Mouse (Mus musculus) liver, adult (tissue): ENCODE data around the gene Pipox.

Source experiments
- GATA4 ChIP-seq: IDR thresholded peaks from 2 replicates; pipeline ENCODE4 v1.6.1; 2014; ENCODE audit warnings: mild to moderate bottlenecking, low read length; ENCODE audit not compliant: insufficient replicate concordance

Gene Pipox

DNA sequence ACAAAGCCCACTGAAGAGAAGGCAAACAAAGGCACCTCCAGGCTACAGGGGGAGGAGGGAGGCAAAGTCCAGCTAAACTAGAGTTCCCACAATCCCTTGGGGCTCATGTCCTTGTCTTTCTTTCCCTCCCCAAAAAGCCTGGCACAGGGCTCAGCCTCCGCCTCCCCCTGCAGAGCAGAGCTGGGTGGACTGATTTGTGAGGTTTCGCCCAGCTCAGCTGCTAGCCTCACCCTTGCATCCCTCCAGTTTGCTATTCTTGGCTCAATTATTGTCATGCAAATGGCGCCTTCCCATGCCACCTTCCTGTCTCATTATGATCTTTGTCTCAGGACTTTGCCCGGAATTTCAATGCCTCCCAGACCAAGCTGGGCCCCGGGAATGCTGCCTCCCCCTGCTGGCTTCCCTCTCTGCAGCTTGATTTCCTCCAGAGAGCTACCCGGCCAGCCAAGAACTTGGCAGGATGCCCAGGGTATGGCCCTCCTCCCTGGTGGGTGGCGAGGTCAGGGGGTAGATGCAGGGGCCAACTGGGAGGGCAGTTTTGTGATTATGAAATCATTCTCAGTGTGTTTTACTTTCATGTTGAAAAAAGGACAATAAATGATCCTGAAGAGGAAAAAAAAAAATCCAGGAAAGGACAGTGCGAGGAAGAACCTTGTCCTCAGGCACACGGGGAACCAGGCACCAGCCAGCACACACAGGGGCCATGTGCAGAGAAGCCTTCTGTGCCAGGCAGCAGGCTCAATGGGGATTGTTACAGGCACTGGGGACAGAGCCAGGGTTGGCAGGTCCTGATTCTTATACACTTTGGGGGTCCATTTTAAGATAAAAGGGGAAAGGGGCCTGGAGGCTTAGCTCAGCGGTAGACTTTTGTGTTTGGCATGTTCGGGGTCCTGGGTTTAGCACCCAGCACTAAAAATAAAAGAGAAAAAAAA is at the start of gene Pipox:
Pipox (minus strand) TSS at position 310 of the 932 bp plus-strand sequence.
- no peak for TF ChIP-seq GATA4

DNA sequence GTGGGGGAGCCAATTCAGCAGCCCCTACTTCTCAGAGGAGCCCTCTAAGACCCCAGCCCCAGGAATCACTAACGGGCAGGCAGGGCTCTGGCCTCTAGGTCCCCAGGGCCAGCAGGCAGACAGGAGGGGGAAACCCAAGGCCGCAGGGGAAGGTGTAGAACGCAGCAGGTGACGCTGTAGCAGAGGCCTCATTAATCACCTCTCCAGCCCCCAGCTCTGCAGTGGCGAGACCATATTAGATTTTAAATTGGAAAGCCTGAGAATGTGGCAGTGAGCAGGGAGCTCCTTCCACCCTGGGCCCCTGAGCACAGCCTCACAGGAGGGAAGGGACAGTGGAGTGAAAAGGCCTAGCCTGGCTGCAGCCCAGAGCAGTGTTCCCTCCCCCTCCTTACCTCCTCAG is 48.3 kb upstream of the Pipox start:
- TF ChIP-seq GATA4, result no peak

DNA sequence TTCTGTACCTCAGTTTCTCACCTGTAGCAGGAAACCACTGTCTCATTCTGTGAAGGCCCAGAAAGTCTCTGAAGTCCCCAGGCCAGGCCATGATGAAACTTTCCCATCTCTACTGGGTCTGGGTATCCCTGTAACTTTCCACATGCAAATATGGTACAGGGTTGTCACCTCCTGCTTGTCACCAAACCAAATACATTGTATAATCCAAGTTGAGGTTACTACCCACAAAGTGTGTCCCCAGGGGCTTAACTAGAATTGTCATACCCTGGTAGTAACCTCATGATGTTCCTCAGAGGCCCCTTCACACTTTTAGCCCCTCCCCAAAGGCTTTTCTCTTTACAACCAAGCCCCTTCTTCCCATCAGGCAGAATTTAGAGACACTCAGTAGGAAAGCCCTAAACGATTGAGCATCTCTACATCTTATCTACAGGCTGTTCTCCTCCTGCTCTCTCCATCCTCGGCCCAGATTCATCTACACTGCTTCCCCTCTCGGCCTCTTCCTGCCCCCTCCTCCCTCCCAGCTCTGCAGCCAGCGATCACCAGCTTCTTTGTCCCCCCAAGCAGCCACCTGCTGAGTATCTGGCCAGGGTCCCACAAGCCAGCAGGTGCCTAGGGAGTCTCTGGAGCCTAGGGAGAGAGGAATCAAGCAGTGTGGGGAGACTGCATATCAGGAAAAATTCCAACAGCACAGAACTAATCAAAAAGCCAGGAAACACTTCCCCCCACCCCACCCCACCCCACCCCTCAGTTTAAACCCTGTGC is 43.9 kb upstream of the Pipox start:
- no peak for TF ChIP-seq GATA4

DNA sequence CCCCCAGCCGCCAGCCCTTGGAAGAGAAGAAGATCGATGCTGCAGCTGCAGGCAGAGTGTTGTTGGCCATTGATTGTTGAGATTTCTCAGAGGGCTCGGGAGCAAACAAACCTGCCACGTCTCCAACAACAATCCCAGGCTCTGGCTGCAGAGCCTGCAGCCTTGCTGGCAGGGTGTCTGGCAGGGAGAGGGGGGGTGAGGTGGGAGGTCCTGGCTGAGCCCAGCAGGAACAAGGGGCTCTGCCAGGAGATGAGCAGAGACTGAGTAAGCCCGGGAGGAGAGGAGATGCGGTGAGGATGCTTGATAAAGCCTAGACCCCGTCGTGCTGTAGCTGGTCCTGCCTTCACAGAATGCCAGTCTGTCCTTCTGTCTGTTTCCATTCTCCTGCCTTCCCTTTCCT is 43.0 kb upstream of the Pipox start:
- no peak for TF ChIP-seq GATA4

DNA sequence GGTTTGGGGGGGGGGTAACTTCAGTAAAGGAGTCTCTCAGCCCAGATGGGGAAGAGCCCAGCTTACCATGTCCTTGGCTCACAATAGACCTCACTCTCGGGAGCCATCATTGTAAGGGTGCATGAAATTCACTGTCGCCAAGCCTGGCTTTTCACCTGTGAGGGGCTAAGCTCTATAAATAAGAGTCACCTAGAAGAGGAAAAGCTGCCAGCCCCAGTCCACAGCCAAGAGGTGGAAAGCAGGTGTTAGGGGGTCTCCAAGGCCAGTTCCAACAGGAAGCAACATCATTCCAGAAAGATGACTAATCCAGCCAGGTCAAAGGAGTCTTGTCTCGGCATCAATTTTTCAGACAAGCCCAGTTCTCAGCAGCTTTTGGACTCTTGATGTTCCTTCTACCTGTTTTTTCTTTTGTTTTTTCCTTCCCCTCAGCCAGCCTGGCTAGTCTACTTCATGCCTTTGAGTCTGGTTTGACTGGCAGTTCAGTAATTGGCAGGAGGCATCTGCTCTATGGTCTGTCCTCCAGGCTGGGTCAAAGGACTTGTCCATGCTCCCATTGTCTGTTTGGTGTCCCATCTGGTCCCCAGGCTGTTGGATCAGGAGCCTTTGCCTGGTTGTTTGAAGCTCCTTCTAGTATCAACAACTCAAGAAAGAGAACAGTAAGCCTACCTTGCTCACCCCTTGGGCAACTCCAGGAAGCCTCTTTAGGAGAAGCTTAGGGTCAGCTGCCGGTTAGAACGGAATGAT is 40.8 kb upstream of the Pipox start:
- no peak for TF ChIP-seq GATA4

DNA sequence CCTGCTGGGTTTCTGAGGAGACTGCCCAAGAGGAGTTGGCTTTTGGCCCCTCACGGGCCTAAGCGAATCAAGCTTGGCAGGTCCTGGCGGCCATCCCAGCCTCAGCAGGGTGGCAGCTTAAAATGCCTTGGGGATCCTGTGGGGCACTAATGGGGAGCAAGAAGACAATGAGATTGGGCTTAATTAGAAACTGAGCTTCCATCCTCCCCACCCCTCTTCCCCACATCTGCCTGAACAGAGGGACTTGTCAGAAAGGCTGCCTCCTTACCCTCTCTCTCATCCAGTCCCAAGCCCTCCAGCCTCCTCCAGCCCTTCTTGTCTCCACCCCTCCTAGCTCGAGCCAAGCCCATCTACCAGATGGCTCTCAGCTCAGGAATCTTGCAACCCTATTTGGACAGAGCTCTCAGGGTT is 40.2 kb upstream of the Pipox start:
- TF ChIP-seq GATA4, result no peak

DNA sequence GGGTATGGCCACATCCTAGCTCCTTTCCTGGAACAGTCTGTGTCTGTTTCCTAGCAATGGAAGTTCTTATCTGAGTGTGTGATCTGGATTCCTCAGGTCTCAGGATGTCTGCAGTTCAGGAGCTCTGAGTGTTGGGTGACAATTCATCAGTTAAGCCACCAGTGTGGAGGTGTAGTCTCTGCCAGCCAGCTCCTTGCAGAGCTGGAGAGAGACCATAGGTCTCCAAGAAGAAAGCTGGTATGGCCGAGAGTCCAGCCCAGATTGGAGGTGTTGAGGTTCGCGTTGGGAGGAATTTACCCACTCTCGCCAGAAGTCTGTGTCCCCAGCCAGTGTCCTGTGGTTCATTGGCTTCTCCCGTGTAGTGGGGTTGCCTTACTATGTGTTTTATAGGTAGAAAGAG is 38.7 kb upstream of the Pipox start:
- no peak for TF ChIP-seq GATA4

DNA sequence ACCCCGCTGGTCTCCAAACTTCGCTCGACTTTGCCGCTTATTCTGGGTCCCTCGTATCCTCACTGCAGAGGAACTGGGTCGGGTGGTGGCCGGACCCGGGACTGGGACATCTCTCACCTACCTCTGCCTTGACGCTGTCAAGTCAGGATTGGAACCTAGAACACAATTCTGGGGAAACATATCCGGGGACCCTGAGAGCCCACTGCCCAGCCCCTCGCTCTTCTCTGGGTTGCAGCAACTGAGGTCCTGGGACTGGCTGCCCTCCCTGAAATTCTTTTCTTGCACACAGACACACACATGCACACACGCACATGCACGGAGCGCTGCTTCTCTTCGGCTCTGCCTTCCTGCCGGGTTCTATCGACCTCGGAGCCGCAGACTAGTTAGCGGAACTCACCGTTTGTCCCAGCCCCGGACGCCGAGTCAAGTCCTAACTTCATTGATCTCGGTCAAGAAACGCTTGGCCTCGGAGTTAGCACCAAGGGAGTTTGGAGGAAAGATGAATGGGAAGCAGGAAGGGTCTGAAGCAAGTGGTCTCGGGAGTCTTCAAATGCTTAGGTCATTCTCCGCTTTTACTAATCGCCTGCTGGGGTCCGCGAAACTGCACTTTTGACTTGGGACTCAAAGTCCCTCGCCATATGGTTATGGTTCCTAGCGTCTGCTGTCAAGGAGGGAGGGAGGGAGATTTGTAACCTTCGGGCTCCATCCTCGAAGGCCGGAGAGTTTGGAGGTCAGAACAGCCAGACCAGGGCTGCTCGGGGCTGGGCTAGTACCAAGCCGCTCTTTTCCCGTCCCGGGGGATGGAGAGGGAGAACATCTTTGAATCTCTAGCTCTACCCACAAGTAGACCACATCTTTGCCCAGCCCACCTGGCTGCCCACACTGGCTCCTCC is 37.9 kb upstream of the Pipox start:
- no peak for TF ChIP-seq GATA4

DNA sequence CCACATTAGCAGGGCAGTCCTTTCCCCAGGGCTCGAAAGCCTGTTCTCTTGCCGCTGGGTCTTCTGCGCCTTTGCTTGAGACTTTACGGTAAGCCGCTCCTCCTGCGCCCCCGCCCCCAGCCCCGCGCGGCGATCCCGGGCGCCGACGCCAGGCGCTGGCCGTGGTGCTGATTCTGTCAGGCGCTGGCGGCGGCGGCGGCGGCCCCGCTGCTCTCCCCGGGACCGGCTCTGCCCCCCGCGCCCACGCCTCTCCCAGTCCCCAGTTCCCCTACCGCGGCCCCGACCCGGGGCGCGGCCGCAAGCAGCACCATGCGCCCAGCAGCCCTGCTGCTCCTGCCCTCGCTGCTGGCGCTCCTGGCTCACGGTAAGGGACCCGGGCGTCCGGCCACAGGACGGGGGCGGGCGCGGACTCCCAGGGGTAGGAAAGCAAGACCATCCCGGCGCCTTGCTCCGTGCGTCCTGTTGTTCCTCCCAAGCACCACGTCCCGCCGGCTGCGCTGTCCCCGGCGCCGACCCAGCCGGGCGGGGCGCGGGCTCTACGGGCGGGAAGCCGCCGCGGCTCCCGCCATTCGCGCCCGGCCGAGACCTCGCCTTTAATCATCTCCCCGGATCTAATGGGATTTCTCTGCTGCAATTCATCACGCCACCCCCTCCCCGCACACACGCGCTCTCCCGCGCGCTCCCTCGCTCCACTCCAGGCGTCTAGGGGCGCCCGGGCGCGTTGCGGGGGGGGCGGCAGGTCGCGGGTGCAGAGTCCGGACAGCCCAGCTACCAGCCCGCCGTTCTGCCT is 37.0 kb upstream of the Pipox start, which contains the start of gene Sez6:
Sez6 (plus strand) TSS at position 50 of the 790 bp plus-strand sequence.
- TF ChIP-seq GATA4, result no peak

DNA sequence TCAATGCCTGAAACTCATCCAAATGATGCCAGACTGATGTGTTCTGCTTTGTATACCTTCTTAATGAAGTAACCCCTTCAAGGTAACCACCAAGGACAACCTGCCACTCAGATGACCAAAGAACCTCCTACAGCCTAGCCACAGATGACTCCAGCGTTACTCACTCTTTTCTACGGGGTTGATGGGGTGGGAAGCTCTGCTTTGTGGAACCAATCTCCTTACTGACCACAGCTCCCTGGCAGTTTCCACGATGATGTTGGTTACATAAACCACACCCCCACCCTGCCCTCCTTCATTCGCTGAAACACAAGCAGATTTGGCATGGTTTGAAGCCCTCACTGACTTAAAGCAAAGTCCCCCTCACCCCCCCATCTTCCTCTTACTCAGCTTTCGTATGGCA is 33.9 kb upstream of the Pipox start:
- no peak for TF ChIP-seq GATA4

DNA sequence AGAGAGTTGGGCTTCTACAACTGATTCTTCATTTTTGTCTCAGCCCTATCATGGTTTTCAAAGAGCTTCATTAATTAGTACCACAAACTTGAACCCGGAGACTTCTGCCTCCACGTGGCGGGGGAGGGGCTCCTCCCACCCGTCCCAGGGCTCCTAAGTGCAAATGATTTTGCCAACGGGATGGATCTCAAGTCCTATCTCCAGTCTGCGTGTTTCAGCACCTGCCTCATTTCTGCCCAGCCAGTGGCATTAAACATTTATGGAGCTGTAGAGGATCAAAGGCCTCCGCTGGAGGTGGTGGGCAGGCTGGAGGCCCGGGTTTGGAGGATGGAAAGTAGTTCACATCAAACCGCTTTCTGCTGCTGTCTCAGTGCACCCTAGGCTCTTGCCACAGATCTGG is 32.8 kb upstream of the Pipox start:
- TF ChIP-seq GATA4, result no peak

DNA sequence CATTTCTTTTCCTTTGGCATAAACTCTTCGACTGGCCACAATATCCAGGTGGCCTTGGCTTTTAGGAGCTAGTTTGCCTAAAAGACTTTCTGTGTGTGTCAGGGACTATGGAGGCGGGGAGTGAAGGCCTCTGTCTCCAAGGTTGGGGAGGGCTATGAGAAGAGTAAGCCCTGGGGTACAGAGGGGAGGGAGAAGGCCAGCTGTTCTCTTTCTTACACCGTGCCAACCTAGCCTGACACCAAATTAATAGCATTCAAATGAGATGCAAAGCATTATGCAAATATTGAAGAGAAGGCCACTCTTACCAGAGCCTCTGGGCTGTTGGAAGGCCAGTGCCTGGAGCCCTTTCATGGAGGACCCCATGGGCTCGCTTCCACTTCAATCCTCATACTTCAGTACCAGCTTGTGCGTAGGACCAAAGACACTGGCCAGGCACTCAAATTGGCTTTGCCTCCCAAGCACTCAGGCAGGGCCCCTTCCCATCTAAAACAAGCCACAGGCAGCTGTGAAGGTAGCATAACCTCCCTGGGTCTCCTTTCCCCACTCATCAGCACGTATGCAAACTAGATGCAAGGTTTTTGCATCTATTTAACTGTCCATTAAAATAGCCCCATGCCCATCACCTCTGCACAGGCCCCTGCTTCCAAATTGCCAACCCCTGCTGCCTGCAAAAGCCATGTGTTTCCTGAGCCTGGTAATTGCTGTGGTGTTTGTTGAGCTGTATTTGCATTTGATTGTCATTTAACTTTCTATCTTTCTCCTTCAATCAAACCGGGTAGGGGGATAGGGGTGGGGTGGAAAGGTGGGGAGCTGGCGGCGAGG is 32.2 kb upstream of the Pipox start:
- no peak for TF ChIP-seq GATA4

DNA sequence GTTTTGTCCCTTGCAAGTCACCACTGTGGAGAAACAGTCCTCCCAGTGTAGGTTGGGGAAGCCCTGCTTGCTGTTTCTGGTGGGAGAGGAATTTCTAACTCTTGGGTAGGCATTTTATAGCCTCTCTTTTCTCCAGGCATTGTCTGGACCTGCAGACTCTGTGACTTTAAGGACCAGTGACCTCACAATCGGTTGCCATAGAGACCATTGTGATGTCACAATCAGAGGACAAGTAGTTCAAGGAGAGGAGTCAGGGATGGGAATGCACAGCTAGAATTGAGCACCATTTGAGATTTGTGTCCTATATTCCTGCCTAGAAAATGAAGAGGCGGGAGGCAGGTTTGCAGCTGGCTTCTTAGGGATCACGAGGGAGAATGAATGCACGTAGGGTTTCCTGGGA is 29.4 kb upstream of the Pipox start:
- TF ChIP-seq GATA4, result no peak
